Mouse (Mus musculus): ENCODE measurements around the gene Btbd2.

The Btbd2 gene

DNA sequence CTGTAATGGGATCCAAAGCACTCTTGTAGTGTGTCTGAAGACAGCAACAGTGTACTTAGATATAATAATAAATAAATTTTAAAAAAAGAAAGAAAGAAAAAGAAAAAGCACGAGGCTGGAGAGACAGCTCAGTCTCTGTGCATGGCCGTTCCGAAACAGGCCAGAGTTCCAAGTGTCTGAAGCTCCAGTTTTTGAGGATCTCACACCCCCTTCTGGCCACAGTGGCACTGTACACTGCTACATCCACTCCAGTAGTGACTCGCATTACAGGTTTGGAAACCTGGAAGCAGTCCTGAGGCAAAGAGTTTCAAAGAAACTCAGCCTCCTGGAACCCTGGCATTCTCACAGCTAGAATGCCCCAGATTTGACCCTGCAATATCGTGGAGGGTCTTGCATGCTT lies 31.0 kb upstream of the Btbd2 start:
- DNase-seq (ENCODE audit: low spot score): peak; percentile 79

DNA sequence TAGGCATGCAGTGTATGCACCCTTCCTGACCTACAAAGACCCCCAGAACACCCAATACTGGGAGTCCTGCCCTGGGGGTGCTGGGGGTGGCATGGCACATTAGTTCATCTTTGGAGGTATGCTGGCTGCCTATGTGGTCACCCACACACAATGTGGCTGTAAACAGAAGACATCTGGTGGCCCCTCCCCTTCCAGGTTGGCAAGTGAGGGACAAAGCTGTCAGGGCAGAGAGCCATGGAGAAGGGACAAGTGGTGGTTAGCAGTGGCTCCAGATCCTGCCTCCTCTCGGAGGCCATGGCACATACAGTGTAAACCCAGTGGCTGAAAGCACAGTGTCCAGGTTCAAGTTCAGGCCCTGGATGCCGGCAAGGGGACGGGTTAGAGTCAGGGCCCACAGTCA lies 29.7 kb upstream of the Btbd2 start:
- no peak for DNase-seq (ENCODE audit: low spot score)

DNA sequence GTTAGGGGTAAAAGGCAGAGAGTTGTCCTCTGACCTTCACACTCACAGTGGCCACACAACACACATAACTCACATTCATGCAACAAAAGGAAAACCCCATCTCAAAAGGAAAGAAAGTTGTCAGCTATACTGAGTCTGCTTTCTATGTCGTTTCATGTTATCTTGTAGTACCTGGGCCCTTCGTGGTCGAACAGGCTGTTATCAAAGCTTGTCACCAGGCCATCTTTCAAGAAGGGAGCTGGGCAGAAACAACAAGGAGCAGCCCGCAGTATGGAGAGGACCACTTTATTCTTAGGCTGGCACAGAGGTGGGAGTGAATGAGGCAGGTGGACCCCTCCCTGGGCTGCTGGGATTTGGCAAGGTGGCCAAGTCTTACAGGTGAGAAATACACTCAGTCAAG lies 28.1 kb upstream of the Btbd2 start:
- no peak for DNase-seq (ENCODE audit: low spot score)

DNA sequence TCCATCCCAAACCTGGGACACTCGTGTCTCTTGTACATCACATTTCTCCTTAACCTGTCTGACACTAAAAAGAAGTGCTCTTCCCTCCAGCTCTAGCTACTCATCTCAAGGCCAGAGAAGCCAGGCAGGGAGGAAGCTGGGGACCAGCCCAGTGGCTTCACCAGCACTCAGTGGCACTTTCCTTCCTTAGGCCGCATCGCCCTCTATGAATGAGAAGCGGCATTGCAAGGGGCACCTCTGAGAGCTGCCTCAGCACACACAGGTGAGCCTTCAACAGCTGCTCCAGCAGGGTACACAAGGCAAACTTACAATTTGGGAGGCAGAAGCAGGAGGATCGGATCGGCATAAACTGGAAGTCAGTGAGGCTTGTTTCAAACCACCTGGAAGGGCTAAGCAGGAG lies 27.3 kb upstream of the Btbd2 start:
- DNase-seq (ENCODE audit: low spot score): peak; percentile 70

DNA sequence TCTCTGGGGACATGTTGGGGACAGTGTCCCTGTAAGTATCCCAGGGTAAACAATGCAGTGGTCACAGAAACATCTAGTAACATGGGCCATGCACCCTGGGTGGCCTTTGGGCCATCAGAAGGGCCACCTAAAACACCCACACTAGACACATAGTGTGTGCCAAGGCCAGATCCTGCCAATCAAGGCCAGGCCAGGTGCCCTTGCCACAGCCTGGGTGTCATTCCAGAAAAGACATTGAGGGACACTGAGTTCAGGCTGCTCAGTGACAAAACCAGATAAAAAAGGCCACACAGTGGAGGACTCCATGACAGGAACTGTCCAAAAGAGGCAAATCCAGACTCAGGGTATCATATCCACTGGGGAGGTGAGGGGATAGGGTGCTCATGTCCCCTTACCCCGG lies 26.8 kb upstream of the Btbd2 start:
- no peak for DNase-seq (ENCODE audit: low spot score)

DNA sequence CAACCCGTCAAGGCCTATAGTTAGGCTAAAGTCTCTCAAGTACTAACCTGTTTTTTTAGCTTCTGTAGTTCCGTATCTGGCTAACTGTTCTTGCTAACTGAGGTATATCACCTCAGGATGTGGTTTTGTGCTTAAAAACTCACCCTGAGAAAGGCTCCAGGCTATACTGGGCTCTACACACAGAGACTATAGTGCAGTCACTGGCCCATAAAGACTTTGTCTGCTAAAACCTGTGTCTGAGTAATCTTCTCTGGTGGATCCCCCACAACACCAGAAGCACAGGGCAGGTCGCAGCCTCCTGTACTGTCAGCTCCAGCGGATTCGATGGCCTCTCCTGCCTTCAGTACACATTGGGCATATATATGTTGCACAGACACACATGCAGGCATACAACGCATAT lies 25.1 kb upstream of the Btbd2 start:
- DNase-seq (ENCODE audit: low spot score): no peak

DNA sequence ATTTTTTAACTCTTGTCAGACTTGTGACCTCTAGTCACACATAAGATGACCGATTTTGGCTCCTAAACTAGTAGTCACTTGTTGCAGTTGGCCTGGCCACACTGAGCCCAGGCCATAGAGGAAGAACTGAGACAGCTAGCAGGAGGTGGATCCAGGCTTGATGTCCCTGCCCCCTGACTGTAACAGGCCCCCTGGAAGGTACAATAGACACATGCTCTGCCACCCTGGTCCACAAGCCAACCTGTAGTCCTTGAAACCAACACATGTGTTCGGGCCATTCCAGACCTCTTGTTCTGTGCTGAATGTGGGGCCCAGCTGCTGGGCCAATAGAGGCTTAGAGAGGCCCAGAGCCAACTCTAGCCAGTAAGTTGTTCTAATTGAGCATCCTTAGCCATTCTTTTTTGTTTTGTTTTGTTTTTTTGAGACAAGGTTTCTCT lies 23.4 kb upstream of the Btbd2 start:
- no peak for DNase-seq (ENCODE audit: low spot score)

DNA sequence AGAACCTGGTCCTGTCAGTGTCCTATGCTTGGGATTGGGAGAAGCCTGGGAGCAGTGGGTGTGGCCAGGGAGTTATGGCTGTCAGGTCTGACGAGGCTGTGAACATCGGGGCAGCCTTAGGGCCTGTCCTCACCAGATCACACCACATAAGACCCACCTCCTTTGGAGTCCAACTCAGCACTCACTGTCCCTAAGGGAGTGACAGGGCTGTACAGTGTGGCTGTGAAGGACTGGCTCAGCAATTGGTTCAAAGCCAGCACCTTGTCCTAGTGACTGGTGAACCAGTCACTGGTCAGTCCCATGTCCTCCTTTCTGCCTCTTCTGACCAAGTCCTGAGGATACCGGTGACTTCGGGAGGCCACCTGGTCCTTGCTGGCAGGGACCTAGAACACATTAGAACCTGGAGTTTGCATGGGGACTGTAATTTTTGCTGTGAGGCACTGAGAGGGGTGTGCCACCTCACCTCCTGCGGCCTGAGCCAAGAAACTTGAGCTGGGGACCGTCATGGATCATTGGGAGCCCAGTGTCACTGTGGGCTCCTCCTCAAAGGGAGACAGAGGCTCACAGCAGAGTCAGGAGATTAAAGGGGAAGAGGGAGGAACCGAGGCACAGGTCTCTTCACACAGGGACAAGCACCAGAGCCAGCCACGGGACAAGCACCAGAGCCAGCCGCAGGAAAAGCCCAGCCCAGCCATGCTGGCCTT lies 22.8 kb upstream of the Btbd2 start:
- no peak for DNase-seq (ENCODE audit: low spot score)

DNA sequence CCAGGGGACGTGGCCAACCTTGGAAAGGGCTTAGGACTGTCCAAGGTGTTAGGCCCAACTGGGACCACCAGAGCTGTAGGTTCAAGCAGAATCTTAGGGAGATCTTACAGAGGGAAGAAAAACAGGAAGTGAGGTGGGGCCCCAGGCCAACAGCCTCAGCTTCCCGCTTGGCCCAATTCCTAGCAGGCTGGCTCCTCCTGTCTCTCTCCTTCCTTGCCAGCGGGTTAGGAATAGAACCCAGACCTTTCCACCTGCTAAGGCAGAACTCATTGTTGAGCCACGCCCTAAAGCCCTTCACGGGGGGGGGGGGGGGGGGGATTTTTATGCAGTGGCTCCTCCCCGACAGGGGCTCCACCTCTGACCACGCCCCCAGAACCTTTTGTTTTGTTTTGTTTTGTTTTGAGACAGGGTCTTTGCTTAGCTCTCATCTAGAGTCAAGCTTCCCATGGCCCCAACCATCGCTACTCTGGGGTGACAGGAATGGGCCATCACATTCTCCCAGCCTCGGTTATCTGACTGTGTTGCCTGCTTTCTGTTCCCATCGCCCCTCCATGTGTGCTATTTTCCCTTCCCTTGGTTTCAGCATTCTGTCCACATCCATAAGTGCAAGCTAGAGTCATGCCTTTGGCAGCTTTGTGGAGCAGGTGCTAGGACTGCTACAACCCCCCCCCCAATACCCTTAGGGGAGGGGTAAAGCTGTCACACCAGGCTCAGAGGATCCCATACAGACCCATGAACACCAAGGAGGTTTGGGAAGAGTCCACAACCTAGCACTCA lies 21.9 kb upstream of the Btbd2 start:
- no peak for DNase-seq (ENCODE audit: low spot score)

DNA sequence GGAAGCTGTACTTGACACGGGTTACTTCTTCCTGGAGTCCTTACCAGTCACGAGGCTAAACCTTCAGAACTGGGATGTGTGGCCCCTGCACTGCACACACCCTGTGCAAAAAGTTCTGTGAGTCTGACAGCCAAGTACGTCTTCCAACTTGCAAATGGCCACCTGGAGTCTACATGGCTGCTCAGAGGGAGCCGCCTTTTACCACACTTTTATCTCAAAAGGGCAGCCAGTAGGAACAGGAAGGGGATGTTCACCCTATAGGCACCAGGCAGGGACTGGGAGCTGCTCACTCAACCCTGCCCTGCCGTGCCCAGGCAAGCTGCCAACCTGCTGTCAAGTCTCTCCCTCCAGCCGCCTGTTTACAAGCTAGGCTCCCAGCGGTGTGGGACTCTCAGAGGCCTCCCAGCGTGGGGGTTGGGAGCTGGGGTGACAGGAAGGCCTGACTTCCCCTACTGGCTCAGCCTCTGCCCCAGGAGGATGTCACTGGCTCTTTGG lies 21.1 kb upstream of the Btbd2 start, which contains the start of gene Mknk2:
Gene Mknk2 (minus strand): TSS at position 171 of the 495 bp plus-strand sequence.
- no peak for DNase-seq (ENCODE audit: low spot score)

DNA sequence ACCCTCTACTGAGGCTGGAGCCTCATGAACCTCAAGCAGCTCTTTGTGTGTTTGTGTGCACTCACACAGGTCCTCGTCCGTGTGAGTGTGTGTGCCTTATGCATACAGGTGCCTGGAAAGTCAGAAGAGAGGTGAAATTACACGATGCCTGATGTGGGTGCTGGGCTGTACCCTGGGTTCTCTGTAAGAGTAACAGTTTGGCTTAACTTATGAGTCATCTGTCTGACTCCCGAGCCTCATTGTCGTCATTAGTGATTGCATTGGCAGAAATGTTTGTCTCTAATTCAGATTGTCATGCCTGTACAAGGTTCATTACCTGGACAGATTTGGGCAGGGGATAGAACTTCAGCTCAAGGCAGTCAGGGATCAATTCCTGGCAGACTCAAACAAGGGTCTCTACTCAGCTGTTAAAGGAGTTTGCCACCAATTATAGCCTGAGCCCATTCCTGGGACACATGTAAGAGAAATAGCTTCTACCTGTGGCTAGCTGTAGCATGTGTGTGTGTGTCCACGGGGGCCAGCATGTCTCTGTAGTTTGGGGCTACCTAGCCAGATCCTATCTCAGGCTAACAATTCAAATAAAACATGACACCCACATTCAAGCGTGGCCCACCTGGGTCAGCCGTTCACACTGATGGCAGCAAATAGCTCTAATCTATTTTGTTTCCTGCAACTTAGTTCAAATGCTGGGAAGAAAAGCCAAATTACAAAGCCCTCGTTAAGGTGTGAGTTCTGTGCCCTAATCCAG lies 20.4 kb upstream of the Btbd2 start:
- no peak for DNase-seq (ENCODE audit: low spot score)

DNA sequence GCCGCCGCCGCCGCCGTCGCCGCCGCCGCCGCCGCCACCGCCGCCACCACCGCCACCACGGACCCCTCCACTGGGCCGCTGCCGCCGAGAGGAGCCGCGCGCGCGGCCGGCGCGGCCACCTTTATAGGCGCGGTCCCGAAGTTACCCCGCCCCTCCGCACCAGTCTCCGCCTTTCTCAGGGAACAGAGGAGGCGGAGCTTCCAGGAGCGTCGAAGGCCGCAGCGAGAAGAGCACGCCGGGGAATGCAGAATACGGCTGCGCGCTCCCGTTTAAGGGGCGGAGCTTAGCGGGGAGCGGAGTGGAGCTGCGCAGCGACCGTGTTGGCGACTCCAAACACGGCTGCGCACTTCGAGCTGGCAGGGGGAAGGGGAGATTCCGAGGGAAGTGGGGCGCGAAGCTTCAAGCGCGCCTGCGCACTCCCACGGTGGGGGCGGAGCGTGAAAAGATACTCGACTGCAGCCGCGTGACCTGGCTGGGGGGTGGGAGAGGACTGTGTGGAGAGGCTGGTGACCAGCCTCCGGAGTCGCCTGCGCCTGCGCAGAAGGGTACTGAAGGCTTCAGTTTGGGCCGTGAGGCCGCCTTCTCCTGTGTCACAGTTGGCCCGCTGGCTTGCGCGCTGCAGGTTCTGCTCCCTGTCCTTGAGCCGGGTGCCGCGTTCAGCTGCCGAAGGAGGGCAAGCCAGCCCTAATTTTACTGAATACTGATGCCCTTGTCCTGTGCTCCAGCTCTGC lies 19.5 kb upstream of the Btbd2 start:
- DNase-seq (ENCODE audit: low spot score): peak; percentile 99

DNA sequence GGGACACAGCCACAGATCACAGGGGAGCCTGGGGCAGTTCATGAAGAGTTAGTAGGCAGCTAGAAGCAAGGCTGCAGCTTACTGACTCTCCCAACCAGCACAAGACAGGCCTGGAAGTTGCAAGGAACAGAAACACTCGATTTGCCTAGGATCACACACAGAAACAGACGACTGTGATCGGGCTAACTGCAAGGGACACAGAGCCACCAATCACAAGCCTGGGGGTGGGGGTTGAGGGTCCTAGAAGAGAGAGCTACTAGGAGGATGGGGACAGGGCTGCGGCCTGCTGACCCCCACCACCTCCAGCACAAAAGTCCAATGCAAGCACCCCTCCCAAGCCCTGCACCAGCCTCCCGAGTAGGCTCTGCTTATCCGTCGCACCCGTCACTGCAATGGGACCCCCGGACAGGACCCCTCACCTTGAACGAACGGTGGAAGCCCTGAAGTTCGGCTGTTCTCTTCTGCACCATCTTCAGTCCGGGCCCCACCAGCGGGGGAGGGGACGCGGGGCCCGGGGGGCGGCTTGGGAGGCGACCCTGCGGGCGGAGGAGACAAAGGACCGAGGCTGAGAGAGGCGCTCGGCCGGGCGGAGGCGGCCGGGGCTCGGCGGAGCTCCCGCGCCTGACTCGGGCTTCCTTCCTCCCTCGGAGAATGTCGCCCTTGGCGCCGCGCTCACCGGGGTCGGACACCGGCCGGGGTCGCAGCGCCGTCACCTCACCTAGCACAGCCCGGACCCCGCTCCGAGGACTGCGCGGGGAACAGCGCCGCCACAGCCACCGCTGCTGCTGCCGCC lies 18.7 kb upstream of the Btbd2 start:
- no peak for DNase-seq (ENCODE audit: low spot score)

DNA sequence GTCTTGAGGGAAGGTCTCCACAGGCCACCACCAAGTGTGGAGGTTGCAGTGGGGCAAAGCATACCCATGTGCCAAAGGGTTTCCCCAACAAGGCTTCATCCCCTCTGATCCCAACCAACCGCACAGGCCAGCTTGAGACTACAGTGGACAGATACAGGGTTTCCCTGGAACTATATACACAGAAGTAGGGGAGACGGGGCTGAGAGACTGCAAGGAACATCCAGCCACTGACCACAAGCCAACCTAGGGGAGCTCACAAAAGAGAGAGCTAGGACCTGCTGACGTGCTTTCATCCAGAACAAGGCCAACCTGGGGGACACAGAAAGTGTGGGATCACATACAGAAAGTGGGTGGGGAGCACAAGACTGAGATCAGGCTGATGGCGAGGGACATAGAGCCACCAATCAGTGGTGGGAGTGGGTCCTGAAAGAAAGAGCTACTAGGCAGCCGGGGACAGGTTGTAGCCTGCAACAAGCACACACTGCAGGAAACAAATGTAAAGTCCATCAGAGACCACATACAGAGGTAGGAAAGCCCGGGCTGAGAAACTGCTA lies 18.1 kb upstream of the Btbd2 start:
- DNase-seq (ENCODE audit: low spot score): no peak

DNA sequence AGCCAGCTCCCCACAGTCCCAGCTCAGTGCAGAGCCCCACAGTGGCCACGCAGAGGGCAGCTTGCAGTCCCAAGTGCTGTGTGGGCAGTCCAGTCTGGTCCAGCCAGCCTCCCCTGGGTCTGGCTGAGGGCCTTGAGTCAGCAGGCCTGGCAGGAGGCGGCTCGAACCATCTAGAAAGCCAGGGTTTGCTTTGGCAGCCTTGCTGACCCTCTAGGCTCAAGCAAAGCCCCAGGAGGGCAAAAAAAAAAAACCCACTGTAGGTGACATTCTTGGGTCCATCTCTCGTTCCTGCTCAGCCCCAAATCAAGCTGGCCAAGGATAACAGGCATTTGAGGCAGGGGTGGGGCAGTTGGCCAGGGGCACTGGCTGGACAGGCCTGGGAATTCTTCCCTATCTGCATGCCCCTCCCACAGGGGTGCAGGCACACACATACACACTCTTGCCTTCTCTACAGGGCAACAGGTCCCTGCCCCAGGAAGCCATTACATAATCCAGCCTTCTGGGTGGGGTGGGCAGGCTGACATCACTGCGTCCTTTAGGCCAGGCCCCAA lies 17.4 kb upstream of the Btbd2 start:
- no peak for DNase-seq (ENCODE audit: low spot score)

DNA sequence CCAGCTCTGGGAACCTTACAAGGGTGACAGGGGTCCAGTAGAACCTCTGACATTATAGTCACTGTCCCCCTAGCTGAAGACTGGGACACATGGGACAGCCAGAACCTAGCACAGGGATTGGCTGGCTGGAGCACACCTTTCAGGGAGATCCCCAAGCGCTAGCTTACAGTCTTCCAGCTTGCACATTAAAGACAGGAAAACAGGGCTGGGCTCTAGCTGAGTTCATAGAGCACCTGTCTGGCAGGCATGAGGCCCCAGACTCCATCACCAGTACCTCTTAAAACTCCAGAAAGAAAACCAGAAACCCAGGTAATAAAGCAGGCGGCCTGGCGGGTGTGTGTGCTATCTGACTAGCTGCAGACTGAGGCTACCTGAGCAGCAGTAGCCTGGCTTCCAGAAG lies 16.8 kb upstream of the Btbd2 start:
- DNase-seq (ENCODE audit: low spot score): no peak

DNA sequence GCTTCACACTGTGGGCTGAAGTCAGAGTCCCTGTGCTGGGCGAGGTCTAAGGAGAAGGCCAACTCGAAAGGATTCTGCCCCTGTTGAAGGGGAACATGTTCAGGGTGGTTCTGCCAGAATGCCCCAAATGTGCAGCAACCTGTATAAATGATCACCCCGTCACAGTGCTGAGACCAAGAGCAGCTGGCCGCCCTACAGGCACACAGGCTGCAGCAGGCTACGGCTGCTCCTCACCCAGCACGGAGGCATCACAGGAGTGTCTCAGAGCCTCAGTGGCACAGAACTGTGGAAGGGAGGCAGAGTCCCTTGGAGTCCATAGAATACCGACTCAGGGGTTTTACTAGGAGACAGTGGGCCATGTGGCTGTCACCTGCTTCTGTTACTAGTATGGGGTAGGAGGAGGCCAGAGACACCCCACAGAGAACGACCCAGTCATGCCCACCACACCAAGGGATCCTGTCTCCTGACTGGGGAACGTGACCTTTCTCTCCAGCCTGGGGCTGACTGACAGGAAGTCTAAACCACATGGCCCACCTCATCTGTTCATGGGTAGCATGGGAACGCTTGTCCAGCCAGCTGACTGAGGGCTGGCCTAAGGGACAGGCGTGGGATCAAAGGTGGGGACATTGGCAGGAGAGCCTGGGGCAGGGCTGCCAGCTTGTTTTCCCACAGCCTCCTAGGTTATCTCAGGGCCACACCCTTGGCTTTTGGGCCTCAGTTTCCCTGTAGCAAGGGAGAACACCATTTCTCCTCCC lies 15.2 kb upstream of the Btbd2 start:
- DNase-seq (ENCODE audit: low spot score): no peak

DNA sequence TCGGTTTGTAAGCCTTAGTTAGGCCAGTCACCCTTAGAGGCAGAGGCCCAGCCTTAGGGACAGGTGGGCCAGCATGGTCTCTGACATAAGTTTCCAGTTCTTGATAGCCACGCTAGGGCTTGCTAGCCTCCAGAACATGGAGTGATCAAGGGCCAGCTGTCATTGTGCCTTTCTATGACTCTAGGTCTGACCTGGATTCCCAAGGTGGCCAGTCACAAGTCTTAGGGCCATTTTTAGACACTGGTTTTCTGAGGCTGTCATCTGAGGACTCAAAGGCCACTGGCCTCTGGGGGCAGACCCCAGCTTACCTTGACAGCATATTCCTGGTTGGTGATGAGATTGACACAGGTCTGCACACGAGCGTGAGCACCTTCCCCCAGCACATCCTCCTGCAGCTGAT lies 14.4 kb upstream of the Btbd2 start:
- no peak for DNase-seq (ENCODE audit: low spot score)

DNA sequence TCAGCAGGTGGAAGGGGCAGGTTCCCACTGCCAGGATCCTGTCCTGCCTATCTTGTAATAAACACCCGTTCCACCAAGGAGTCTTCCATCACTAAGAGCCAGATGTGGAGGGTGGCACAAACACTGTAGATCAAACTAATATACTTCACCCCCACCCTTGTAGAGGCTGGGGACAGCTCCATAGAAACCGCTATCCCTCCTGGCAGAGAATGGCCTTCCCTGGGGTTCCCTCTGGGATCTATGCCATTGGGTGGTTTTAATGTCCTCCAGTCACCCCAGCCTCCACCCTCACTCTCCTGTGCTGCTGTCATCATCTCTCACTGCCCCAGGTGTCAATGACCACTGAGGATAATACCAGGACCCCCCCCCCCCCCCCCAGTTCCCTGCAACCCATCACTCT lies 13.7 kb upstream of the Btbd2 start:
- DNase-seq (ENCODE audit: low spot score): no peak
